Mouse (Mus musculus) cerebellum, adult 8-10 months (tissue): ENCODE results near the gene Retn.
A peak's percentile ranks its signal among the peaks of the same experiment; 100 is the strongest.

Source experiments
- DNase-seq: peaks from one replicate; pipeline ENCODE4 v3.0.0; 2022

The Retn gene

DNA sequence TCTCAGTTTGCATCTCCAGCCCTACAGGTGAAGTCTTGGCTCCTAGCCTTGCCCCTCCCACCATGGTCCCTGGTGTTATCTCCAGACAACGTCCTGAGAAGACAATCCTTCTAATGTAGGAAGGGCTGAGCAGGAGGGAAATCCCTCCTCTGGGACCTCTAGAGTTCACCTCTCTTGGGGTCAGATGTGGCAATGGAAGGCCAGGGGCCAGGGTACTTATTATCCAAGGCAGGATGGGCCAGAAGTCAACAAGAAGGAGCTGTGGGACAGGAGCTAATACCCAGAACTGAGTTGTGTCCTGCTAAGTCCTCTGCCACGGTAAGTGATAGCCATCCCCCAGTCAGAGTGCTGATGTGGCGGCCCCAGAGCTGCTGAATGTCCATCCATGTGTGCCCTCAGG is at the start of gene Retn:
Gene Retn, plus strand, starts transcription at position 245 of the 400 bp plus-strand sequence.
- no peak for DNase-seq

GRCm38 (mm10) chr8:3606593-3606992 is 49.0 kb upstream of the Retn start:
- no peak for DNase-seq

GRCm38 (mm10) chr8:3607822-3608221 is 47.7 kb upstream of the Retn start:
- no peak for DNase-seq

DNA sequence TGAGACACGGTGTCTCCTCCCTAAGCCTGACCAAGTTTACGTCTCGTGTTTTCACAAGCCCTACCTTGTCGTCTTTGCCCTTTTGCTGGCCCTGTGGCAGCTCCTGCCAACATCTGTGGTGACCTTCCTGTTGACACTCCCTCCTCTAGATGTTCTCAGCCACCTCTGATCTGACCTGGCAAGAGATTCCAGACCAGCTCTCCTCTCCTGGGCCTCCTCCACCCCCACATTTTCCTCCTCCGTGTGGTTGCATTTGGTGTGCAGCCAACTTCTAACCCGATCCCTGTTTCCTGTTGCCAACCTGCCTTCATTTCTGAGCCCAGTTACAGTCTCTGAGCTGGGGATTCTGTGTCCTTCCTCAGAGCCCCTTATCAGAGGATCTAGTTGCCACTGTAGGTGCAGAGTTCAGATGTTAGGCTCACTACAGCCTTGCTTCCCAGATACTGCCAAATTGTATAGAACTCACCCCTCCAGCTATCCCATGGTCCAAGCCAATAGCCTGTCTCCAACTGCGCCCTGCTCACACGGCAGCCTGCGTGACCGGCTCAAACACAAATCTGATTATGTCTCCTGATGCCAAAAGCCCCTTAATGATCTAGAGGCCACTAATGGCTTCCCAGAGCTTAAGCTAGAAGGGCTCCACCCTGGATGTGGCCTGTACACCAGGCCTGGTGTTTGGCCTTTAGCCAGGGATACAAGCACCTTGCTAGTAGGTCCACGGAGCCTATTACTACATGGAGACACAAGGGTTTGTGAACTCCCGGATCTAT is 46.3 kb upstream of the Retn start:
- no peak for DNase-seq

DNA sequence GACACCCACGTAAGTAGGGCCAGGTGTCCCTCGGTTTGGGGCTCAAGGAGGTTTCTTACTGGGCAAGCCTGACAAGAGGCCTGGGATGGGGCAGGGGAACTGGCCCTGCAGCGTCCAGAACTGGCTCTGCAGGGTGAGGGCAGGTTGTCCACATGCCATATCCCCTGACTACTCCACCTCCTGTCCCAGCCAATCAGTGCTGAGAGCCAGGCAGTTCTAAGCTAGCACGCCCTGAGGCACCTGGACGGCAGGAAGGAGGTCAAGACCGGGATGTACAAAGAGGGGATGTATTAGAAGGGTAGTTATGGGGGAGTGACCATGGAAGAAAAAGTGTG is 45.8 kb upstream of the Retn start:
- DNase-seq = no peak

DNA sequence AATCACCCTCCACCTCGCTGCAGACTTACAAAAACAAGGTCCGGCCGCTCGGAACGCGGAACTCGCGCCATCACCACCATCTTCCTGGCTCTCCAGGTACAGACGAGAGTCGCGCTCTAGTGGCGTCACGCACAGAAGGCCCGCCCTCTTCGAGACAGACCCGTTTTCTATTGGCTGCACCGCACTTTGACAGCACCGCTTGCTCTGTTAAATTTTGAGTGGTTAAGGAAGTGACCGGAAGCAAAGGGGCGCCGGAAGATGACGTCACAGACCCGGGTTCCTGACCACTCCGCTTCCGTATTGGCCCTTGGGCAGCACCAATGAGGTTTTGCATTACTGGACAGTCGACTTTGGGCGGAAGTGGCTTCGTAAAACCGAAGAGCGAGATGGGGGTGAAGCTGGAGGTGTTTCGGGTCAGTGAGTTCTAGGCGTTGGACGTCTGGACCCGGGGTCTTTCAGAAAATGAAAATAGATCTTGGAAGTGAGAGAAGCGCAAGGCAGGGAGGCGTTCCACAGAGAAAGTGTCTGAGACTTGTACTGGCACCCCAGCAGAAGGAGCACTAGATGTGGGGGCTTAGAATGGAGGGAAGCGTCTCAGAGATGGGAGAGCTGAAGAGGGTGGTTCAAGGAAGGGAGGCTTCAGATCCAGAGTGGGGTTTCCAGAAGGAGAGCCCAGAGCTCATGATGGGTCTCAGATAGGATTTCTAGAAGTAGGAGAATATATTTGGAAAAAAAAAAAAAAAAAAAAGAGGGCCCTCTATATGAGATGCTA is 34.2 kb upstream of the Retn start, which contains the start of the genes Xab2 and Pet100:
Gene Xab2, minus strand, starts transcription at position 118 of the 772 bp plus-strand sequence.
Gene Pet100, plus strand, starts transcription at position 350 of the 772 bp plus-strand sequence.
- DNase-seq = peak; percentile 98

DNA sequence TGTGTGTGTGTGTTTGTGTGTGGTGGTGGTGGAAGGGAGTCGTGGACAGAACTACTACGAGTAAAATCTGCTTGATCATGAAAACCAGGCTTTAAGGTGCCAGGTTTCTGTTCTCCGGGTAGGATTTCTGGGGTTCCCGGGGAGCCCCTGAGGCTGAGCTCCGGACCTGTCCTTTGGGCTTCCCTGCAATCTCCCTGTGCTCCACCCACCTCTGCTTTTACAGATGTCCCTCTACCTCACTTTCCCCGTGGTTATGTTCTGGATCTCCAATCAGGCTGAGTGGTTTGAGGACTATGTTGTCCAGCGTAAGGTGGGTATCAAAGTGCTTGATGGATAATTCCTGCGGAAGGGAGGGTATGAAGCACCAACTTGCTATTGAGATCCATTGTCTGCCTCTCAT is 33.5 kb upstream of the Retn start:
- no peak for DNase-seq

DNA sequence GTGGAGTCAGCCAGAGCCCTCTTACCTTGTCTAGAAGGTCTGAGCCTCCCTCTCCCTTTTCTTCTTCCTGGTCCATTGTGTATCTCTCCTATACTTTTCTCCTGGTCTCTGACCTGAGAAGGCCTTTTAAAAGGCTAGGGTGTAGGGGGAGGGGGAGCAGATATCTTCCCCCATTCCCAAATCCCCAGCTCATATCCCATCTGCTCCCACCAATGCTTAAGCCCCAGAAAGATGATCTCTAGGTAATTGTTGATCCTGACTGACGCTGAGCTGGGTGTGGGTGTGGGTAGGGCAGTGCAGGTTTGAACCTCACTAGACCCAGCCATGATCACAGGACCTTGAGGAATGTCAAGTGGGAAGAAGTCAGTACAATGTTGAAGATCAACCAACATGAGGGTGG is 30.1 kb upstream of the Retn start, which contains the start of gene Pcp2:
Gene Pcp2, minus strand, starts transcription at position 101 of the 400 bp plus-strand sequence.
- no peak for DNase-seq

DNA sequence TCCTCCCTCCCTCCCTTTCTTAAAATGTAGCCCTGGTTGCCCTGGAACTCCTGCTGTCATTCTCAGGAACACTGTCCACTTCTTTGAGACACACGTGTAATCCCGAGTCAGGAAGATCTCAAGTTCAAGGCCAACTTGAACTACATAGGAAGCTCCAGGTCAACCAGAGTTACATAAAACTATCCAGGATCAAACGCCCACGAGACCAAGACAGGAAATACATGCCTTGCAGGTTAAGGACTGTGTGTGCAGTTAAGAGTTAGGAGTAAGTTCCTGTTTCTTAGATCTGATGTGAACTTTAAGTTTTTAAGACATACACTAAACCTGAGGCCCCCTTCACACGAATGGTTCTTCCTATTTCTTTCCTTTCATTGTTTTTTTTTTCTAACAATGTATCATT is 28.6 kb upstream of the Retn start:
- no peak for DNase-seq

DNA sequence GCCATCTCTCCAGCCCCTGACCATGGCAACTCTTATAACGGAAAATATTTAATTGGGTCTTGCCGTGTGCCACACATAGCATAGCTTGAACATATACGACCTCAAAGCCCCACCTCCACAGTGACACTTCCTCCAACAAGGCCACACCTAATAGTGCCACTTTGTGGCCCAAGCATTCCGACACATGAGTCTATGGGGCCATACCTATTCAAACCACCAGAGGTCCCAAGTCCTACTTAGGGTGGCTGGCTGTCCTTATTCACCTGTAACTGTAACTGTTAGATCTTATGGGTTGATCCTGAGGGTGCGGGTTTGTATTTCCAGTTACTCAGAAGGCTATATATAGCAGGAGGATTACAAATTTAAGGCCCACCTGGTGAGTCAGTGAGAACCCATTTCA is 27.6 kb upstream of the Retn start:
- no peak for DNase-seq

DNA sequence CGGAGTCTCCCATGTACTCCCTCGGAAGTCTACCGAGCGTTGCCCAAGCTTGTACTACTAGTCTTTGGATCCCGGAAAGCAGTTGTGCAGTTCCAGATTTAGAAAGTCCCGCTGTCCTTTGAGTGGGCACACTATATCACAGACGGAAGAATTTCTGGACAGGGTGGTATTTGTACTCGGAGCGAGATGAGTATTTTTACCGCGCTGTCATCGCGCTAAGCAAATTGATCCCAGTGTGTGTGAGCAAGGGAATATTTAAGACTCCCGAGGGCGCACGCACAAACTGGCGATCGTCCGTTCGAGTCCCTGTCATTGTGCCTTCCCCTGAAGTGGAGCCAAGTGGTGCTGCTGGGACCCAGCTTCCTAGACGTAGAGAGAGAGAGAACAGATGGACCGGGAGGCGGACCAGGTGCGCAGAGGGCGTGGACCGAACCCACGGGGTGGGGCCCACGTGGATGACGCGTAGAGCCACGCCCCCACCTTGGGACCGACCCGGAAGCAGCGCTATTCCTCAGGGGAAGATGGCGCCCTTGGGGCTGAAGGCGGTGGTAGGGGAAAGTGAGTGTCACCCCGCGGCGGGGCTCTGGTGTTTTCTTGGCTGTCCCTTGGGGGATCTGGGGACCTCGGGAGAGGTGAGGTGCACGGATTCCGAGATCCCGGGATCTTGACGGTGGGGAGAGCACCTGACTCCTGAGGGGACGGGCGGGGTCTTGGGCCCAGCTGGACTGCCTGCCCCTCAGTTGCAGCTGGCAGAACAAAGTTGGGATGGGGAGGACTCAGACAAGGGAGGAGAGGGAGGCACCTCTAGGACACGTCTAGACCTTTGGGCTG is 24.7 kb upstream of the Retn start, which contains the start of gene Stxbp2:
Gene Stxbp2, plus strand, starts transcription at position 309 of the 831 bp plus-strand sequence.
- DNase-seq = peak; percentile 78

GRCm38 (mm10) chr8:3631478-3631875 is 24.1 kb upstream of the Retn start:
- DNase-seq = no peak

GRCm38 (mm10) chr8:3645804-3646203 is 9.8 kb upstream of the Retn start:
- no peak for DNase-seq

DNA sequence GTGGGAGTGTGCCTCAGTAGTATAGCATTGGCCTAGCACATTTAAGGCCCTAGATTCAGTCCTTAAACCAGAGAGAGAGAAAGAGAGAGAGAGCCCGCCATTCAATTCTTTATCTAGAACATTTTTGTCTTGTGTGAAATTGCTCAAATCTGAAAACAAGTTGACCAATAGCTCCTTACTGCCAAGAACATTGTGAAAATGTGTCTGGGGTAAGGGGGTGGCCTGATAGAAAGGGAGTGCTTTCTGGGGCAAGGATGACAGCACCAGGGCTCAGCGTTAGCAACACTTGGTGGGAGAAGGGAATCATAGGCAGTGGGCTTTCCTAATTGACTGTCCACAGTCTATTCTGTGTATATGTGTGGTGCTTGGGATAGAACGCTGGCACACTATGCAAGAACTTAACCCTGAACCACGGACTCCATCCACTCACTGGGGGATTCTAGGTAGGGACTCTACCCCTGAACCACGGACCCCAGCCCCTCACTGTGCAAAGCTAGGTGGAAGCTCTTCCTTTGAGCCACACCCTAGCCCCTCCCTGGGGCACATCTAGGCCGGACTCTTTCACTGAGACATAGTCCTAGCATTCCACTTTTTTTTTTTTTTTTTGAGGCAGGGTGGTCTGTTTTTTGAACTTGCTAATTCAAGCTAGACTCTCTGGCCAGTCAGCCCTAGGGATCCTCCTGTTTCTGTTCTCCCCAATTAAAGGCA is 8.6 kb upstream of the Retn start:
- no peak for DNase-seq

GRCm38 (mm10) chr8:3647561-3647960 is 8.0 kb upstream of the Retn start:
- no peak for DNase-seq

DNA sequence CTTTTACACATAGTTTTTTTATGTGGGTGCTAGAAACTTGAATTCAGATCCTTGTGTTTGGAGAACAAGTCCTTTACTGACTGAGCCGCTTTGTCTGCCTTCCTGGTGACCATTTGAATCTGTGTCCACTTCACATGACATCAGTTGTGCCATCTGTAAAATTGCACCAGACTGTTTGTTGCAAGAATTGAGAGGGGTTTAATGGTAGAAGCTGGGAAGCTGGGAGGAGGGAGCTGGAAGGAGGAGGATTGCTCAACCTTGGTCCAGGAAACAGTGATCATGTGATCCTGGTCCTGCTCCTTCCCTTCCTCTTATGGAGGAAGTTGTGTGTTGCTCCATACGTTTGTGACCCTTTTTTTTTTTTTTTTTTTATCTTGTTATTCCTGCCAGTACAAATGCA is 7.3 kb upstream of the Retn start:
- DNase-seq = no peak

DNA sequence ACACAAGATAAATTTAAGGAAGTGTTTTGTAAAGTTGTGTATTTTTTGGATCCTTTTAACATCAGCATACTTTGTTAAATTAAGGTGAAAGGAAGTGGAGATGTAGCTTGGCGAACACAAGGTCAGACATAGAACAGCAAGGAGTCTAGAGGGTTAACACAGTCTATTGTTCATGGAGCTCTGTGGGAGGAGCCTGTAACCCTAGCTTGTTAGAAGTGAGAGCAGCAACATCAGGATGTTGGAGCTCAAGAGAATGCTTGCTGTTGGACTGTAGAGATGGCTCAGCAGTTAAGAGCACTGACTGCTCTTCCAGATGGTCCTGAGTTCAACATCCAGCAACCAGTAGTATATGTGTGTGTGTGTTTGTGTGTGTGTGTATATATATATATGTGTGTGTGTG is 6.6 kb upstream of the Retn start:
- DNase-seq = no peak

- DNase-seq = no peak
Observed at GRCm38 (mm10) chr8:3652845-3653244, 2.7 kb upstream of the Retn start.

- no peak for DNase-seq
Observed at GRCm38 (mm10) chr8:3654726-3655508, 653 bp upstream of the Retn start.

GRCm38 (mm10) chr8:3656725-3657381 is 1.3 kb downstream of the Retn start:
- no peak for DNase-seq

DNA sequence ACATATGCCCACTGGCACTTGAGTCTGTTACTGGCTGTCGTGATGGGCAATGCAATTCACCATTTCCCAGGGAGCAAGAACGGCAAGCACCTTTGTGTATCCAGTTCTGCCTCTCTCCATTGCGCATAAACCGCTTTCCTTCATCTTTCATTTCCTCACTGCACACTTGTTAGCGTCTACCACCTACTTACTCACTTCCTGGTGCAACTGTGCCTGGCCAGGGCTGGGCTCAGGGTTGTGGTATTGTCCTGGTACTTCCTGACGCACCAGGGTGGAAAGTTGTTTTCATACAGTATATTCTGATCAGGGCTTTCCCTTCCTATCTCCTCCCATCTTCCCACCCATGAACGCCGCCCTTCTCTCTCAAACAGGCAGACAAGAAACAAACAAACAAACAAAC is 5.3 kb downstream of the Retn start:
- DNase-seq = no peak
